Mouse (Mus musculus): Measurements from ENCODE around the gene Pgm5.
"Not testable (repeated sequence)": the region's sequence is repeated elsewhere in the genome, so short reads cannot be mapped to it uniquely, and the experiment has no call there.

Pgm5 gene

DNA sequence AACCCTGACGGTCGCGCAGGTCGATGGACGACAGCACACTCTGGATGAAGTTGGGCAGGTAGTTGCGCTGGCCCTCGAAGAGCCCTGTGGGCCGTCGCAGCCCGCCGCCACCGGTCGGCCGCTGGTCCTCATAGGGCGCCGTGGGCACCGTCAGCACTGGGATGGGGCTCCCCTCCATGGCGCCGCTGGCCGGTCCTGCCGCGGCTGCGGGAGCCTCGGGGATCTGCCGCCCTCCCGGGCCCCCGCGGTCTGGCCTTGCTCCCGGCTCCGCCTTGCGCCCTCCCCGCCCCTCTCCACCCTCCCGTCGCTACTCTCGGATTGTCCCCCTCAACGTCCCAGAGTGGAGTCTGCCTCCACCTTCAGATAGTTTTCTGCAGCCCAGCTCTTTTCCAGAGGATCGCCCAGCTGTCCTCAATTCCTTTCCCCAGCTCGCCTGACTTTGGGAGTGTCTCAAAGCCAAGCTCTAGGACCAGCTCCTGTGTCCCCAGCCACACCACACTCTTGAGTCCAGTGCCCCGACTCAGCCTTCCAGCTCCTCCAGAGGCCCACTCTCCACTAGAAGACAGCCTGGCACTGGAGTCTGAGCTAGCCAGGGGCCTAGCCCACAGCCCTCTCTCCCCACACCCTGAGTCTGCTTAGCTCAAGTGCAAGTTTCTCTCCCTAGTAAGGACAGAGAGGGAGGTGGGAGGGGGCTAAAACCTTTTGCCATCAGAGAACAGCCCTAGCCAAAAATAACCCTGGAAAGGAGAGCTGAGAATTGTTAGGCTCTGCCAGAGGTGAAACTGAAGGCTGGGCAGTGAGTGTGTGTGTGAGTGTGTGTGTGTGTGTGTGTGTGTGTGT lies at the start of gene Pgm5:
TSS of gene Pgm5 (minus strand) at position 244 of the 840 bp plus-strand sequence.
- no peak for DNase-seq (ENCODE audit: low read depth)

DNA sequence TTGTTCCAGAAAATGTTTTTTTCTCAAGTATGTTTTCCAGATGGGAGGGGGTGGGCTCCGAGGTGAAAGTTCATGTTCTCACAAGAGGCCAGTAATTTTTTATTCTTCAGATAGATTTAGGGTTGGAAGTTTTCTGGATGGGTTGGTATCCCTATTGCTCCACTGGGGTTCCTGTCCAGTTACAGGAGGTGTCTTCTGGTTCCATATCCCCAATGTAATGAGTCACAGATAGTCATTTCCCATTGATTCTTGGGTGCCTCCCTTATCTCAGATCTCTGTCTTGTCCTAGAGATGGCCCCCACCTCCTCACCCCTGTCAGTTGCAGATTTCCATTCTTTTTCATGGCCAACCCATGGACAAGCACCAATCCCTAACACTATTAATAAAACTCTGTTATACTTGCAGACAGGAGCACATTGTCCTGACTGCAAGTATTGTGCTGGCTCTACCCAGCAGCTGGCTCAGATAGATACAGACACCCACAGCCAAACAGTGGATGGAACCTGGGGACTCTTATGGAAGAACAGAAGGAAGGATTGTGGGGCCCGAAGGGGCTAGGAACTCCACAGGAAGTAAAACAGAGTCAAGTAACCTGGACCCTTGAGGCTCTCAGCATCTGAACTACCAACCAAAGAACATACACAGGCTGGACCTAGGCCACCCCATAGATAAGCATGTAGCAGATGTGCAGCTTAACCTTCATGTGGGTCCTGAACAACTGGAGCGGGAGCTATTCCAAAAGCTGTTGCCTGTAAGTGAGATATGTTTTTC lies 46.9 kb upstream of the Pgm5 start:
- DNase-seq (ENCODE audit: low read depth): peak; percentile 41

DNA sequence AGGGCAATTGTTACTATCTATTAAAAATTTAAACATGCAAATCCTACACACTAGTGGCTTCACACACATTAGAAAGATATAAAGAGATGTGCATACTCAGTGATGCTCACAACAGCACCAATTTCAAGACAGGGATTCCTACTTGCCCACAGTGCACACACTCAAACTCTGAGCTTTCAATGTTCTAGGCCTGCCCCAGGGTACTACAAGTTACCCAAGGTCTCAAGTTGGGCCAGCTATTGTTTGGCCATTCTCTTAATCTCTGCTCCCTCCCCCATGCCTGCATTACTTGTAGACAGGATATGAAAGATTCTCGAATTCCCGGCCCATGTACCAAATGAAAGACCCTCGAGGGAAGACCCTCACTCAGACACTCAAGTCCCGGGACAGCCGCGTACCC lies 46.0 kb upstream of the Pgm5 start:
- DNase-seq (ENCODE audit: low read depth): no peak

DNA sequence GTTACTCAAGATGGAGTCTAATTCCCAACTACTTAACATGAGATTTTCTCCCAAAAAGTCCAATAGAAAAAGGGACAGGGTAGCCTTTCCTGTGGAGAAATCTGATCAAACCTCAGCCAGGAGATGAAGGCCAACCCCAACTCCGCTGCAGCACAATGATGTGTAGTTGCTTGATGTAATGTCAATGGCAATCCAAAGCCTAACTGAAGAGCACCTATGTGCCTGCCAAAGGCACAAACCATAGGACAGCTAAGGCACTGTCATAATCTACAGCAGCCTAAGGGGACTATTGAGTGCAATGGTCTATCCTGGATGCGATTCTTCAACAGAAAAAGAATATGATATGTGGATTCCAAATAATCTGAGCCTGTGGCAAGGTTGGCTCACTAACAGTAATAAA lies 41.2 kb upstream of the Pgm5 start:
- DNase-seq (ENCODE audit: low read depth): no peak

DNA sequence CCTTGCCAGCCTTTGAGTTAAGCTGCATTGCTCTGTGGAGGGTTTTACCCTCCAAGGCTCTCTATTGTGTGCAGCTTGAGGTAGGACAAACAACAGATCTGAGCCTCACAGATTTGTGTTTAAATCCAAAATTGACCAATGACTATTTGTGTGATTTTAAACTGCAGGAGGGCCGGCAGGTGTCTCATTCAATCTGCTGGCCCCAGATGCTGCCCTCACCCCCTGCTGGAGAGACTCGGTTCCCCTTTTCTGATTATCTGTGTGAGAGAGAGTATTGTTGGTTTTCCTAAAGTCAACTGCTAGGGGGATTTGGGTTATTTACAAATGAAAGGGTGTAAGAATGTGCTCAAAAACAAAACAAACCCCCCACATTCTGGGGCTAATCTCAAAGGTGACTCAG lies 40.6 kb upstream of the Pgm5 start:
- DNase-seq (ENCODE audit: low read depth): no peak

DNA sequence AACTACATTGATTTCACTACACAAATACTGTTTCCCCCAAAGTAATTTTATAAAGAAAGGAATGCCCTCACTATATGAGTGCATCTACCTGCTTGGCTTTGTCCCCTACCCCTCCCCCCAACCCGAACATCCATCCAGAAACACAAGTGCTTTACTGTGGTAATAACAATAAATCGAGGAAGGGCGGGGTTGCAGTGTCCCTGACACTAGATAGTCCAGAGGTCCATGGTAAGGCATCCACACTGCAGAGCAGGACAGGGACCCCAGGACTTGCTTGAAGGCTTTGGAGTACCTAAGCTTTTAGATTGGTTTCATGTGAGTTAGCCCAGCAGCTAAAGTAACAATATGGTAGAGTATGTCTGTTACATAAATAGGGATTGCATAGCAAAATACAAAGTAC lies 40.0 kb upstream of the Pgm5 start:
- no peak for DNase-seq (ENCODE audit: low read depth)

DNA sequence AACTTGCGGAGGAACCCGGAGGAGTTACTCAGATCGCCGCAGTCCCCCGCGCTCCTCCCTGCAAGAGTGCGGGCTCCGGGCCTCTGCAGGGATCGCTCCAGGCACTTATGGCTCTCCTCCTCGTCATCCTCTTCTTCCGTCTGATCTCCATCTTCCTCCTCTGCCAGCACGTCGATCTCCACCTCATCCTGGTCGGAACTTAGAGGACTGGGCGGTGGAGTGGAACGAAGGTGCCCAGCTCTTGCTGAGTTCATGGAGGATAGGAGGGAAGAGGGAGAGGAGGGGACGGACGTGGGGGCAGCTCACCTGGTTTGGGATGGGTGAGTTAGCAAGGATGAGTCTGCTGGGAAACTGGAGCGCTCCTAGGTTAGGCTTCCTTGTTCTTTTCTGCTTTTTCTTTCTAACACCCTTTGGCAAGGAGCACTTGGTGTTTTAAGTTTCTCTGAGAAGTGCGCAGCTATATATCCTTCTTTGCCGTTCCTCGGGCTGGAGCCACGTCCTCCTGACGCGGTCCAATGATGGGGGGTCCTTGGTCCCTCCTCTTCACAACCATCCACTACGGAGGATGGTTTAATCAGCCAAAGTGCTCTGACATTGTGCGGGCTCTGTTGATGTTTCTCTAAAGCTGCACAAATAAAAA lies 39.0 kb upstream of the Pgm5 start, which contains the start of gene Foxd4:
TSS of gene Foxd4 (minus strand) at position 617 of the 640 bp plus-strand sequence.
- DNase-seq (ENCODE audit: low read depth): no peak

DNA sequence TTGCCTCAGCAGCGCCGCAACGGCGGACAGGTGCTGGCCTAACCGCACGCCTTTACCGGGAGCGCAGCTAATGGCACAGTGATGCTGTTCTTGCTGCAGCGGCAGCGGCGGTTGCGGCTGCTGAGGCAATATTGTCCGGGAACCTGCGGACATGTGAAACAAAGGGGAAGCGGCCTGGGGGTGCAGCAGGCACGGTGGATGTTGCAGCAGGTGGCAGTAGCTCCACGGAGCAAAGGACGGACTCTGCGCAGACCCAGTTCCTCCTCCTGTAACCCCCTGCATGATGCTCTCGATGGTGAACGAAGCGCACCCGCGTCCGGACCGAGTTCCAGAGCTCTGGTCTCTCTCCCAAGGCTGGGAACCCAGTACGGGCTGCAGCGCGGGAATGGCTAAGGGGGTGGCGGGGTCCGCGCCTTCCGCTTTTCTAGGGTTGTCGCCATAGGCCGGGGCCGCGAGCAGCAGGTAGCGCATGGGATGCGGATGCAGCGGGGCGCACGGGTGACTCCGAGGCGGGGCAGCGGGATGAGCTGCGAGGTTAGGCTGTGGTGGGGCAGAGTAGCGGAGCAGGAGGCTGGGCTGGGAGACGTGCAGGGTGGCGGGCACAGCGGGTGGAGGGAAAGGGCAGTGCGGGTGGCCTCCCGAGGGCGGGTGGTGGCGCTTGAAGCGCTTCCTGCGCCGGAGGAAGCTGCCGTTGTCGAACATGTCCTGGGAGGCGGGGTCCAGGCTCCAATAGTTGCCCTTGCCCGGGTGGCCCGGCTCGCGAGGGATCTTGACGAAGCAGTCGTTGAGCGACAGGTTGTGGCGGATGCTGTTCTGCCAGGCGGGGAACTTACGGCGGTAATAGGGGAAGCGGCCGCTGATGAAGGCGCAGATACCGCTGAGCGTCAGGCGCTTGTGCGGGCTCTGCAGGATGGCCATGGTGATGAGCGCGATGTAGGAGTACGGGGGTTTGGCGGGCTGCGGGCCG lies 38.2 kb upstream of the Pgm5 start:
- DNase-seq (ENCODE audit: low read depth): no peak

DNA sequence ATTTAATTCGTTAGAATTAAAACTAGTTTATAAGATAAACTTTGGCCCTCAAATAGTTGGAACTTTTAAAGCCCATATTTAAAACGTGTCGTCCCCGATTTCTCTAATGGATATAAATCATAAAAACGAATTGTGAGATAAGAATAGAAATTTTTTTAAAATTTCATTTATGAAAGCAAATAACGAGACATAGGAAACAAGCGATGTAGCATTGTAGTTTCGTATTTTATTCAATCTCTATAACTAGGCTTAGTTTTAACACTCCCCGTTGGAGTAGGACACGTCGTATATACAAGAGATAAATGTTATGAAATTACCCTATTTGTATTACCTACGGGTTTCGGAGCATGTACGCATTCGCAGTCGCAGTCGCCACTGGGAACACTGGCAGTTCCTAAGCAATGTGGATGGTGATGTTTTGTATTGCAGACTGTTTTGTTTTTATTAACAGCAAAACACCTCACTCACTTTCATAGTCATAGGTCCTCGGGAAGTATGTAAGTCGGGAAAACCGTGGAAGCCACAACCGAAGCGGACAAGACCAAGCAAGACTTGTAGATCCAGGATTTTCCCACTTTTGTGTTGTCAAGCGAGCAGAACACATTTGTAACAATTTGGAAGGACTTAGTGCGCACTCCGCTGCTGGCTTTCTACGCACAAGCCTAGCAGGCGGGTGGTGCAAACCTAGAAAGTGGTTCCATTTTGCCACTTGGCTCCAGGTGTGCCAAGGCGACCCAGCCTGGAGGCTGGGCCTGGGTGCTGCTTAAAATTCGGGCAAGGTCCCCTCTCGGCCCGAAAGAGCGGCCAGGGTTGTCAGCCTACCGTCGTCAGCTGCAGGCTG lies 37.3 kb upstream of the Pgm5 start:
- DNase-seq (ENCODE audit: low read depth): no peak

DNA sequence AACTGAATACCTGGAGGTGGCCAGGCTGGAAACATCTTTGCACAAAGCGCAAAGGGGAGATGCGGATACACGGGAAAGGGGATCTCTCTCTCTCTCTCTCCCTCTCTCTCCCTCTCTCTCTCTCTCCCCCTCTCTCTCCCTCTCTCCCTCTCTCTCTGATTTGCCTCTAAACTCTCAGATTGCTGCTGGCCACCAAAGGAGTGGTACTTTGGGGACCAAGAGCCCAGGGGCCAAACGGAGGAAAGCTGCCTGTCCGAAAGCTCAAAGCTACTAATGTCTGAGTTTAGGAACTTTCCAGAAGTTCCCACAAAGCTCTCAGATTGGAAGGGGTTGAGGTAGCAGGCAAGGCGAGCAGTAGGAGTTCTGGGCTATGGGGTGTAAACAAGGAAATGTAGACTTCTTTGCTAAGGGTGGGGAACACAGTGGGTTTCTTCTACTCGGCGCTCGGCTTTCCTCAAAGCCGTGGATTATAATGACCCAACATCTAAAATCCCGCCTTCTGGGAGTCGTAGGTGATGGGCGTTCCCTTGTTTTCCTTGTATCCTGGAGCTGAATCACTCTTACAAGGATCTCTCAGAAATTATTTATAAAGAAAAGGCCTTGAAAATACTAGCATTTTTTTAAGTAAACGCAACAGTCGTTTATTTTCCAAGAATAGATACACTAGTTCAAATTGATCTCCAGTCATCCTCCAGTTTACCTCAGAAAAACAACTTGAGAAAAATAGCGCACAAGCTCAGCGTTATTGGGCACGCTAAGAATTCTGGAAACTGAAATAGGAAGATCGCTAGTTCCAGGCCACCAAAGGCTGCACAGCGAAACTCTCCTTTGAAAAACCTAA lies 36.5 kb upstream of the Pgm5 start:
- no peak for DNase-seq (ENCODE audit: low read depth)

DNA sequence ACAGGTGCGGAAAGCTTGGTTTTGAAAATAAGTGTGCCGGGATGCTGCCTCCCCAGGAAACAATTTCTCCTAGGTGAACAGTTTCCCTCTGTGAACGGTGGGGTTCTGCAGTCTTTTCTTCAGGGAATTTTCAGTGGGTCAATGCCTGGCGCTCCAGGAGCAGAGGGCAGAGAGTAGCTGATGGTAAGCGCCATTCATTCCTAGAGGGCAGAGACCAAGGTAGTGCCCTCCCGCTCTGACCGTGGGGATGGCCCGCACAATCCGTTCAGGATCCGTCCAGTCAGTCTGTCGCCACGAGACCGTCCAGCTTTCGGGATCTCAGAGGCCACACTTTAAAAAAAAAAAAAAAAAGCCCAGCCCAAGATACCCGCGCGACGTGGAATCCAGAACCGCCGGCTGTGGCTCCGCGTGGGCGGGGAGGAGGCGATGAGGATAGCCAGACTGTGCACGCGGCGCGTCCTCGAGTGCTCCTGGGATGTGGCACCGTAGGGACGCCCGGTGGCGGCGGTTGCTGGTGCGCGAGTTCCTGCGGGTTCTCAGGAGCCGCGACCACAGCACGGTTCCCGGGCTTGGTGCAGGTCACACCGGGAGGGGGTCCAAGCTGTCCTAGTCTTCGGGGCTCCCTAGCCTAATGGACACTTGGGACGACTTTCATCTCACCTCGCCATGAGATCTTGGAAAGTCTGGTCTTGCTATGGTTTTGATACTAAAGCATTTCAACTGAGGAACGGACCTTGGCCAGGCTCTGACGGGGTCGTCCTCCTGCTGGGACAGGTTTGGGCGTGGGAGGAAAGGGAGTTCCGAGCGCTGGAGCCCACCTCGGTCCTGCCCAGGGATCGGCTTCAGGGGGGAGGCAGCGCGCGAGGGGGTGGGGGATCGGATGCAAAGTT lies 35.6 kb upstream of the Pgm5 start:
- DNase-seq (ENCODE audit: low read depth): no peak

DNA sequence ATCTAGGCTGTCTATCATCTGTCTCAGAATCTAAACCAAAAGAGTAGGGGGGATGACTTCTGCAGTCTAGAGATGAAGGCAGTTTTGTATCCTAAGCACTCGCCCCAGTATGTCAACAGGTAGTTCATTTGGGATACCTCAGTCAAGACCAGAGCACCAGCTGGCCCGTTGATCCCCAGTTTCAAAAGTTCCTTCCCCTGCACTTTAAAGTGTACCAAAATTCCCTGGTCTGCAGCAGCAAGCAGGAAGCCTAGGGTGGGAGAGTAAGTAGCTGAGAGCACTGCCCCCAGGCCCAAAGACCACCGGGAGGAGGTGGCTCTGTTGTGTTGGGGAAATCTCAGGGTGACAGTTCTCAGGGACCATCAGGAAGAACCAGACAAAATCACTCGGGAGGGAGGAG lies 34.9 kb upstream of the Pgm5 start:
- DNase-seq (ENCODE audit: low read depth): no peak

DNA sequence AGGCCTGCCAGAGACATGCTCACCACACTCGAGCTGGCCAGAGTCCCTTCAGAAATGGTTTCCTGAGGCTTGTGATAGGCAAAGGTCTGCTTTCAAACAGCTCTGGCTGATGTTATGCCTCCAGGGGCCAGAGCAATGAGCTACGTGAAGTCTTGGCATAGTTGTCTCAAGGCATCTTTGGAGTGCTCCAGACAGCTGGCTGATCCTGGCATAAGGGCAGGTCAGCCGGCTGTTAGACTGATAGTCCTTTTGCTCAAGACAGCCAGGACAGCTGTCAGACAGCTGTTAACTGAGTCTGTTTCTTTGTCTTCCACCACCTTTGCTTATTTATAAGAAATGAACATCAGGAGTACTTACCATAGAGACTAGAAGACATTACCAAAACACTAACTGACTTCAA lies 25.2 kb upstream of the Pgm5 start:
- no peak for DNase-seq (ENCODE audit: low read depth)

DNA sequence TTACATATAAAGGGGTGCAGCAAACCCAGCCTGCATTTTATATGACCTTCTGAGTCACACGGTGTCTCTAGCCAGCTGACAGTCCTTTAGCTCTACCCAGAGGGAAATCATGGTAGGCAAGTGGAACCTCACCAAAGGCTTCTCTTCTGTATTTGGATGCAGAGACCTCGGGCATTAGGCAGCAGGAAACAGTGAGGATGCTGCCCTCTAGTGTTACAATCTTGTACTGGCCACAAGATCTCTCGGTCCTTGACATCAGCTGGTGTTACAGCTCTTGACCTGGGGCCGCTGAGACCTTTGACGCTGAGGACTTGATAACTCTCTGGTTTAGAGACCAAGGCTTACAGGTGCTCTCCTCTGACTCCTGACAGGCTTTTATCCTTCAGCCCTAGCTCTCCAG lies 23.8 kb upstream of the Pgm5 start:
- peak; percentile 65 for DNase-seq (ENCODE audit: low read depth)

DNA sequence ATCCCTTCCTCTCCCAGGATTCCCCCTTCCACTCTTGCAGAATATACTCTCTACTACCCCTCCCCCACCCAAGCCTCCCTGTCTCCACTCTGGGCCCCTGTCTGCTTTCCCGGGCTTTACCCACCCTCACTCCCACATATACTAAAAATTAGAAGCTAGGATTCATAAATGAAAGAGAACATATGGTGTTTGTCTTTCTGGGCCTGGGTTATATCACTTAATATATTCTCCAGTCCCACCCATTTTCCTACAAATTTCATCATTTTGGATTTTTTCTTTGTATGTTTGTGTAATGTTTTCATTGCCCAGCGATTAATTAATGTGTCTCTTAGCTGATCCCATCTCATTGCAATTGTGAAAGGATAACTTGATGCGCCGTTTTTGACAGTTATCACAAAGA lies 19.6 kb upstream of the Pgm5 start:
- no peak for DNase-seq (ENCODE audit: low read depth)

DNA sequence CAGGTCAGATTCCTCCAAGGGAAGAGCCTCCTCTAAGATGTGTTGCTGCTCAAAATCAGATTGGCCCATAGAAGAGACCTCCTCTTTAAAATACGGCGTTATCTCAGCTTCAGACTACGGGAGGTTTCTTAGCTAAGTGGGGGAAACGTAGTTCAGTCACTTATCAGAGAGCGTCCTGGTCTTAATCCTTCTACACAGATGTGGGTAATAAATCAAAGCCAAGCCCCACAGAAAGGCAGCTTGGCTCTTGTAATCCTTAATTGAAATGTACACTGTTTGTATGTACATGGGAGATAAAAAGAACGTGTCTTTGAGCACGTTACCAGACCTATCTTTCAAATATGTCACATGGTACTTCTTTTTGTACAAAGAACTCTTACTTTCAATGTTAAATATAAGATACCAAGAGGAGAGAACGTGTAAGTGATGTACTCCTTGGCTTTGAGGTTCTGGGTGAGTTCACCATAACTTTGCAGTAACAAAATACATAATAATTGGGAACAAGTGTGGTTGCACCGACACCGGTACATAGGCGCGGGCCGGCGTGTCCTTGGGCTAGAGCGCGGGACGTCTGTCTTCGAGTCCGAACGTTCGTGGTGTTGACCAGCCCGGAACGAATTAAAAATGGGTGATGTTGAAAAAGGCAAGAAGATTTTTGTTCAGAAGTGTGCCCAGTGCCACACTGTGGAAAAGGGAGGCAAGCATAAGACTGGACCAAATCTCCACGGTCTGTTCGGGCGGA lies 13.6 kb upstream of the Pgm5 start, which contains the start of gene Gm10053:
TSS of gene Gm10053 (plus strand) at position 558 of the 742 bp plus-strand sequence.
- DNase-seq (ENCODE audit: low read depth): not testable (repeated sequence)

DNA sequence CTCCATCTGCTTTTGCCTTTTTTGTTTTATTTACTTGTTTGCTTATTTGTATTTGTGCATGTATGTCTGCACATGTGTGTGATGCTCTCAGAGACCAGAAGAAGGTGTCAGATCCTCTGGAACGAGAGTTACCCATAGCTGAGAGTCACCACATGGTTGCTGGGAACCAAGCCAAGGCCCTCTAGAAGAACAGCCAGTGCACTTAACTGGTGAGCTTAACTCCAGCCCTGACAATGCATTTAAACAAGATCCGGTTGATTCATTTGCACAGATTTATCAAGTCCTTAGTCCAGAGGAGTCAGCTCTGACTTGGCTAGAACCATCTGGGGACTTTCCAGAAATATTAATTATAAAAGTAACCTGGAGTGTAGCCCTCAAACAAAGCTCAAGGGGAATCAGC lies 12.2 kb upstream of the Pgm5 start:
- no peak for DNase-seq (ENCODE audit: low read depth)

All from 416B (cell line).